Mouse (Mus musculus) G1E (cell line): Measurements from ENCODE around the gene Pex5l. TPM values are rescaled to one million over a fixed set of nuclear protein-coding genes. Genes with fewer than 3 reads are reported as not detected.

ENCODE experiments used
- ATAC-seq: 2 replicates; pipeline ENCODE4 v1.8.0; 2016; ENCODE audit warnings: mild to moderate bottlenecking; ENCODE audit not compliant: insufficient number of reproducible peaks, poor library complexity, low FRiP score, severe bottlenecking; ENCODE audit errors: extremely low read depth
- DNase-seq: peaks from one replicate; pipeline ENCODE4 v3.0.0; 2012; ENCODE audit warnings: low spot score
- H3K27me3 ChIP-seq: 2 replicates; pipeline ENCODE4 v1.6.1; 2012; ENCODE audit warnings: mild to moderate bottlenecking, low read length, inconsistent platforms; ENCODE audit not compliant: insufficient read depth
- H3K36me3 ChIP-seq: replicated peaks from 2 replicates; pipeline ENCODE3; 2012; ENCODE audit warnings: mild to moderate bottlenecking, inconsistent platforms
- H3K4me1 ChIP-seq: 2 replicates; pipeline ENCODE4 v1.6.1; 2012; ENCODE audit warnings: low read depth, low read length, inconsistent platforms, mixed read lengths; ENCODE audit not compliant: insufficient read depth
- H3K4me3 ChIP-seq: 2 replicates; pipeline ENCODE4 v1.5.1; 2012; ENCODE audit warnings: low read depth, mild to moderate bottlenecking, inconsistent platforms, low read length, moderate library complexity, mixed read lengths
- H3K9me3 ChIP-seq: replicated peaks from 2 replicates; pipeline ENCODE4 v1.6.1; 2012; ENCODE audit warnings: inconsistent platforms
- CTCF ChIP-seq: IDR thresholded peaks from 2 replicates; pipeline ENCODE4 v1.5.1; 2012; ENCODE audit warnings: low read depth, low read length, inconsistent platforms, mixed read lengths
- GATA1 ChIP-seq: IDR thresholded peaks from 2 replicates; pipeline ENCODE4 v1.6.1; 2012; ENCODE audit warnings: borderline replicate concordance, low read length, inconsistent platforms, mixed read lengths
- GATA2 ChIP-seq: IDR thresholded peaks from 2 replicates; pipeline ENCODE4 v1.6.1; 2012; ENCODE audit warnings: low read depth, low read length, inconsistent platforms, borderline replicate concordance
- POLR2AphosphoS5 ChIP-seq: IDR thresholded peaks from 2 replicates; pipeline ENCODE4 v1.6.1; 2012; ENCODE audit warnings: low read depth, low read length, inconsistent platforms; ENCODE audit not compliant: insufficient replicate concordance
- TAL1 ChIP-seq: conservative IDR thresholded peaks from 2 replicates; pipeline ENCODE4 v1.6.1; 2012; ENCODE audit warnings: low read depth, low read length, inconsistent platforms, mixed read lengths
- polyA plus RNA-seq: library from polyadenylated mRNA; stranded (reverse); fragments of >175 nt; gene quantifications from 2 replicates; pipeline ENCODE4 v1.2.3, GENCODE M21; 2012
- total RNA-seq, 2 experiments: library from RNA; stranded (forward) in 1 of 2; stranded (reverse) in 1 of 2; fragments of 200-1000 nt in 1 of 2; fragments of >200 nt in 1 of 2; fragmentation: Nextera tagmentation in 1 of 2; gene quantifications; 2 replicates each; pipeline ENCODE4 v1.2.3; 2014 to 2017

The Pex5l gene
- total and polyA plus RNA-seq, 3 experiments, result 0.44 TPM; not detected in 2

DNA sequence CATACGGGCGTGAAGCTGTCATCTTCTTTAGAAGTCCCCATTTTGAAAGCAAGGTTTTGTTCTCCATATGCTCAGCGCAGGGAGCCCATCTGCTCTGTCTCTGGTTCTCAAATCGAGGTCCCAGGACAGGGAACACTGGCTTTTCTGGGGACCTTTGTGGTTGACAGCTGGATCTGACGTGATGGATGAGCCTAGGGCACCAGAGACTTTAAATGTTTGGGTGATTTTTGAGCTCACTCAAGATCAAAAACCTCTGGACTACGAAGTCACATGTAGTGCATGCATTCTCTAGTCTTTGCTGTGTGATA is 98.3 kb downstream of the Pex5l start:
- ATAC-seq (no peak), DNase-seq (no peak)
- no peak overlapping the region for H3K4me3 ChIP-seq
- no peaks in the 10 kb centered on the region for H3K4me1 ChIP-seq
- H3K27me3 ChIP-seq, result no peaks in the 10 kb centered on the region
- no peaks in the 10 kb centered on the region for H3K9me3 ChIP-seq
- H3K36me3 ChIP-seq, result no peaks in the 10 kb centered on the region
- no peak for TF ChIP-seq TAL1
- no peak for TF ChIP-seq POLR2AphosphoS5
- TF ChIP-seq CTCF, result no peak

GRCm38 (mm10) chr3:33043896-33044798 is 98.9 kb downstream of the Pex5l start:
- no peak for DNase-seq
- Histone ChIP-seq H3K36me3 (no peaks in the 10 kb centered on the region), H3K27me3 (no peaks in the 10 kb centered on the region), H3K9me3 (no peaks in the 10 kb centered on the region), H3K4me1 (no peaks in the 10 kb centered on the region), H3K4me3 (no peak overlapping the region)
- no peak for ATAC-seq
- TF ChIP-seq POLR2AphosphoS5, result no peak
- TF ChIP-seq TAL1, result no peak

DNA sequence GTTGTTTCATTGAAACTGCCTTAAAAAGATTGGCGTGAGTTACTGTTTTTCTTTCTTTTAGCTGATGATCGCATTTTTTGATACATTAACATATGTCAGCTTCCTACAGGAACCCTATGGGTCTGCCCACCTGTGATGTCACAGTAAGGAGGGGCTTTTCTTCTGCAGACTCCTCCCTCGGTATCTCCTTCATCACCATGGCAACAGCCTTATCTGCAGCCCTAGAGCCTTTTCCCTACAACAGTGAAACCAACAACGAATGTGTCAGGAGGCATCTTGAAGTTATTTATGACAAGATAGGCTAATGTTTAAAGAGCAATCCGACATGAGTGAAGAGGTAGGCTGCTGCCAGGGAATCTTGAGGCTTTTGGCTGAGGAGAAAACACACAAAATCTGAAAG is 118.5 kb downstream of the Pex5l start:
- Histone ChIP-seq H3K9me3 (no peaks in the 10 kb centered on the region), H3K36me3 (no peaks in the 10 kb centered on the region), H3K27me3 (no peaks in the 10 kb centered on the region), H3K4me3 (no peak overlapping the region), H3K4me1 (no peaks in the 10 kb centered on the region)
- no peak for DNase-seq
- TF ChIP-seq TAL1, result no peak
- ATAC-seq, result no peak

DNA sequence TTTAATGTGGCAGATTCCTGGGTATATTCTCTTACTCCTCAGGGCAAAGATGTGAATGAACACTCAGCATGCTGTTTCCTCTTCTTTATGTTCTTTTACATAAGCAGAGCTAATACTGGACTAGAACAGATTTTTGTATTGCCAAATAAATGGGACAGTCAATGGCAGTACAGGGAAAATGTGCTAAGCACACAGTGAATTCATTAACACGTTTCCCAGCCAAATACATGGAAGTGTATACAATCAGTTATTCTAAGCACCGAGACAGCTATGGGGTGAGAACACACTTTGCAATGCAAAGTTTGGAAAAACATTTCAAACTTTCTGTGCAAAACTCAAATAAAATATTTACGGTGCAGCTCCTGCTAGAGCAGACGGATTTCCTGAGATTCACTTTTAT is 139.1 kb downstream of the Pex5l start:
- Histone ChIP-seq H3K9me3 (no peaks in the 10 kb centered on the region), H3K27me3 (0 out of 2 replicates have a peak, but pooled peaks cover 3% of the 10 kb centered on the region), H3K36me3 (no peaks in the 10 kb centered on the region), H3K4me3 (no peak overlapping the region), H3K4me1 (no peaks in the 10 kb centered on the region)
- DNase-seq (no peak), ATAC-seq (no peak)
- TF ChIP-seq GATA2, result no peak
- no peak for TF ChIP-seq TAL1
- no peak for TF ChIP-seq CTCF
- no peak for TF ChIP-seq POLR2AphosphoS5
- TF ChIP-seq GATA1, result no peak

- ATAC-seq (no peak), DNase-seq (no peak)
- H3K4me1 ChIP-seq, result no peaks in the 10 kb centered on the region
- 0 out of 2 replicates have a peak, but pooled peaks cover 3% of the 10 kb centered on the region for H3K27me3 ChIP-seq
- no peaks in the 10 kb centered on the region for H3K36me3 ChIP-seq
- TF ChIP-seq TAL1 (no peak), GATA2 (no peak), POLR2AphosphoS5 (no peak), CTCF (no peak), GATA1 (no peak)
- no peaks in the 10 kb centered on the region for H3K9me3 ChIP-seq
- no peak overlapping the region for H3K4me3 ChIP-seq
Measured at GRCm38 (mm10) chr3:33001769-33002168, 141.3 kb downstream of the Pex5l start.

DNA sequence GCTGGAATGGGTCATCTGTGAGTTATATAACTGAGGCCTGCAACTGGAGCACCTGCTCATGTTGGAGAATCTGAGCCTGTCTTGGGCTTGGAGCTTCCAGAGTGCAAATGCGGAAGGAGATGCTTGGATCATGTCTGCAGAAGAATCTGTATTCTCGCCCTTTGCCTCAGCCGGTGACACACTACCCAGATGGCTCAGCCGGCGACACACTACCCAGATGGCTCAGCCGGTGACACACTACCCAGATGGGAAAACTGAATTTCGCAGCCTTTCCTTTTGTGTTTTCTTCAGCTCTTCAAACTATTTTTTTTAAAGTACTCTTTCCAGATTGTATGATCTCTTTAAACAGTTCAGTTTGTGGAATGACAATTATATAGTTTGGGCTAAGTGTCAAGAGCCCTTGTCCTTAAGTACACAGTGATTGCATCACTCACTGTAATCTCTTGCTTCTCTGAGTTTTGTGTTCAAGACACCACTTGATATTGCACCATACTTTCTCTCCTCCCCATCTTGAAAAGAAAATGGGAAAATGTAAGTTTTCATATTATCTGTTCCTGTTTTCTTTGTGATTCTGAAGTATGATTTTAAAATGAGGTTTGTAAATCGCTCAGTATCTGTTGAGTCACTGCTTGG is 142.5 kb downstream of the Pex5l start:
- ATAC-seq (no peak), DNase-seq (no peak)
- Histone ChIP-seq H3K9me3 (no peaks in the 10 kb centered on the region), H3K4me1 (no peaks in the 10 kb centered on the region), H3K4me3 (no peak overlapping the region), H3K36me3 (no peaks in the 10 kb centered on the region), H3K27me3 (0 out of 2 replicates have a peak, but pooled peaks cover 3% of the 10 kb centered on the region)
- TF ChIP-seq CTCF, result no peak
- no peak for TF ChIP-seq GATA2
- no peak for TF ChIP-seq GATA1
- TF ChIP-seq POLR2AphosphoS5, result no peak
- no peak for TF ChIP-seq TAL1
